Mouse (Mus musculus): ENCODE results near the gene Dnaja4. TPM values are rescaled to one million over a fixed set of nuclear protein-coding genes. Genes with fewer than 3 reads are reported as not detected.

Dnaja4 gene
- polyA plus RNA-seq, 1 experiment from 2014 or later = 3.4 TPM

DNA sequence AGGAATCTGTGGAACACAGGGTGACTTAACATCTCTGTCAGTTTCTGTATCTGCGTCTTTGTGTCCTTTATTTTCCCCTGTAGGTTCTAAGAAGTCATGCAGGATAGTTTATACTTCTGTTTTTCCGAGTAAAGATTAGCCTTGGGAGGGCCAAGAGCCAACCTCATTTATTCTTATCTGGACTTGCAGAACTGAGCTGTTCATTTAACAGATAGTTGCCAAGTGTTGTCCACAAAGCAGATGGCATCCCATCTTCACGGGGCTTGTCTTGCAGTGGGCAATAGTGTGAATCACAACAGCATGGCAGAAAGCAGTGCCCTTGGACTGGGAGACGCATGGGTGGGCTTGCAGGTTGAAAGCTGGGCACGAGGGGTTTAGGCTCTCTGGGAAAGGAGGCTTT lies 5.7 kb downstream of the Dnaja4 start:
- Histone ChIP-seq H3K27me3 (replicated peaks; ENCODE audit: control insufficient read depth, insufficient read depth, low read length) (no peaks in the 10 kb centered on the region; the same call in 1 of the 2 replicates), H3K27ac (ENCODE audit: low read depth, low read length) (no peak overlapping the region), H3K4me3 (ENCODE audit: low read depth, low read length) (no peak overlapping the region), H3K9ac (ENCODE audit: low read depth, low read length) (no peak overlapping the region), H3K4me1 (replicated peaks; ENCODE audit: control insufficient read depth, insufficient read depth, low read length) (no peaks in the 10 kb centered on the region), H3K36me3 (ENCODE audit: control insufficient read depth, insufficient read depth) (no peaks in the 10 kb centered on the region; the same call in 1 of the 2 replicates), H3K9me3 (ENCODE audit: control insufficient read depth) (no peaks in the 10 kb centered on the region), H3K4me2 (replicated peaks; ENCODE audit: low read depth) (no peak overlapping the region)
- ATAC-seq = no peak
- 67% methylated on average over 5 of the region's 5 CpGs for WGBS
- TF ChIP-seq CTCF (IDR thresholded peaks at IDR 0.05; ENCODE audit: low read depth) = no peak

DNA sequence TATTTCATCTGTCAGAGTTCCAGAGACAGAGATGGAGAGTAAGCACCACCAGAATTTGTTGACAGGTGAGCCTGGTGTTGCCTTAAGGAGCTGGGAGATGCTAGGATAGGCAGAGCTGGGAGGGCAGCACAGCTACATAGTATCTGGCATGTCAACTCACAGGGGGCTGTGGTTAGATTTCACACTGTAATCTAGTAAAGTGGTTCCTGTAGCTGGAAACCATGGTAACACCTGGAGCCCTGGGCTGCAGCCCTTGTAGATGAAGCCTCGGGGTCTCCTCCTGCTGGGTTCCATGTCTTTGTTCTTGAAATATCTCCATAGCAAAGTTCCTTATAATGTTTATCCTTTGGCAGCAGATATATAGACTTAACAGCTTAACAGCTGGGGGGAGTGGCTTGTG lies 6.9 kb downstream of the Dnaja4 start:
- Histone ChIP-seq H3K4me3 (ENCODE audit: low read depth, low read length) (no peak overlapping the region), H3K36me3 (ENCODE audit: control insufficient read depth, insufficient read depth) (no peaks in the 10 kb centered on the region; the same call in 1 of the 2 replicates), H3K9me3 (ENCODE audit: control insufficient read depth) (no peaks in the 10 kb centered on the region), H3K9ac (ENCODE audit: low read depth, low read length) (no peak overlapping the region), H3K27me3 (replicated peaks; ENCODE audit: control insufficient read depth, insufficient read depth, low read length) (no peaks in the 10 kb centered on the region; the same call in 1 of the 2 replicates), H3K4me2 (replicated peaks; ENCODE audit: low read depth) (no peak overlapping the region), H3K4me1 (replicated peaks; ENCODE audit: control insufficient read depth, insufficient read depth, low read length) (no peaks in the 10 kb centered on the region), H3K27ac (ENCODE audit: low read depth, low read length) (no peak overlapping the region)
- no peak for TF ChIP-seq CTCF (IDR thresholded peaks at IDR 0.05; ENCODE audit: low read depth)
- no peak for ATAC-seq
- WGBS = 22% methylated on average over 1 of the region's 1 CpGs

DNA sequence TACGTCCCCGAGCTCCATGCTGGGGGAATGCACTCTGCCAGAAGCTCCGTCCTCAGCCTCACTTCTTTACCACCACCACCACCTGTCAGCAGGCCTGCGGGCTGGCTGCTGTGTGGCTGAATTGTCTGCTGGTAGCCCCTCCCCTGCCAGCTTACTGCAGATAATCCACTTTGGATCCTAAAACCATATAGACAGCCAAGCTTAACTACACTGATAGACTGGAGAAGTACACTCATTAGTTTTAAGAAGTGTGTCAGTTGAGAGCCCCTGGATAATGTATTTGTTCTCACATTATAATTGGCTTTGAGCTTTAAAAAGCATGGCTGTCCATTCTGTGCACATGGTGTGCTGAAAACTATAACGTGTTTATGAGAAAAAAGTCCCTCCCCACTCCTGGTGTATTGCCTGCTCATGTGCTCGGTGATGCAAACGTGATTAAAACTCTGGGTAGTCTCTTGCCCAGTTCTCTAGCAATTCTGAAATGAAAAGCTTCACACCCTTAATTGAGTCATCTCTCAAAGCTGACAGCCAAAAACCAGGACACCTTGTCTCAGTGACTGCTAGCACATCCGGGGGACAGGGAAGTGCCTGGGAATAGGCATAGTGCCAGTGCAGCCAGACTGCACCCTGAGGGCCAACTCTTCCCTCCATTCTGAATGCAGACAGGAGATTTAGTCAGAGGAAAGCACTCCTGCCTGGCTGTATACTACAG lies 8.8 kb downstream of the Dnaja4 start:
- no peak overlapping the region for H3K4me3 ChIP-seq (ENCODE audit: low read depth, low read length)
- H3K9me3 ChIP-seq (ENCODE audit: control insufficient read depth) = no peaks in the 10 kb centered on the region
- WGBS = 71% methylated on average over 8 of the region's 8 CpGs
- ATAC-seq = no peak
- H3K36me3 ChIP-seq (ENCODE audit: control insufficient read depth, insufficient read depth) = no peaks in the 10 kb centered on the region; the same call in 1 of the 2 replicates
- no peak overlapping the region for H3K4me2 ChIP-seq (replicated peaks; ENCODE audit: low read depth)
- no peak for TF ChIP-seq CTCF (IDR thresholded peaks at IDR 0.05; ENCODE audit: low read depth)
- no peak overlapping the region for H3K9ac ChIP-seq (ENCODE audit: low read depth, low read length)
- no peak overlapping the region for H3K27ac ChIP-seq (ENCODE audit: low read depth, low read length)
- no peaks in the 10 kb centered on the region; the same call in 1 of the 2 replicates for H3K27me3 ChIP-seq (replicated peaks; ENCODE audit: control insufficient read depth, insufficient read depth, low read length)
- no peaks in the 10 kb centered on the region for H3K4me1 ChIP-seq (replicated peaks; ENCODE audit: control insufficient read depth, insufficient read depth, low read length)

DNA sequence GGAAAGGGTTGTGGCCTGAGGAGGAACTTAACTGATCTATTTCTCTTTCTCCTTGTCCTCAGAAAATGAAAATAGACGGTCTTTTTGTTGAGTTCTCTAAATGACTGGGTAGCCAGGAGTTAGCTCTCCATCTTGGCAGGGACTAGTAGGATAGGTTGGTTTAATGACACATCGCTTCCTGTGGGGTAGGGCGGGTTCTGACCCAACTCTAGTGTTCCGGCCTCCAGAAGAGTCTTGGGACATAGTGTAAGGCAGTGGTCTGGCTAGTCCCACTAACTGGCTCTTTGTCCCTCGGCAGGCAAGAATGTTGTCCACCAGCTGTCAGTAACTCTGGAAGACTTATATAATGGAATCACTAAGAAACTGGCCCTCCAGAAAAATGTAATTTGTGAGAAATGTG lies 9.4 kb downstream of the Dnaja4 start:
- 86% methylated on average over 5 of the region's 5 CpGs for WGBS
- H3K4me3 ChIP-seq (ENCODE audit: low read depth, low read length) = no peak overlapping the region
- H3K27me3 ChIP-seq (replicated peaks; ENCODE audit: control insufficient read depth, insufficient read depth, low read length) = no peaks in the 10 kb centered on the region
- no peak overlapping the region for H3K27ac ChIP-seq (ENCODE audit: low read depth, low read length)
- ATAC-seq = no peak
- no peaks in the 10 kb centered on the region for H3K9me3 ChIP-seq (ENCODE audit: control insufficient read depth)
- H3K4me1 ChIP-seq (replicated peaks; ENCODE audit: control insufficient read depth, insufficient read depth, low read length) = no peaks in the 10 kb centered on the region
- H3K9ac ChIP-seq (ENCODE audit: low read depth, low read length) = no peak overlapping the region
- no peak overlapping the region for H3K4me2 ChIP-seq (replicated peaks; ENCODE audit: low read depth)
- TF ChIP-seq CTCF (IDR thresholded peaks at IDR 0.05; ENCODE audit: low read depth) = no peak
- peaks cover 2% of the 10 kb centered on the region for H3K36me3 ChIP-seq (ENCODE audit: control insufficient read depth, insufficient read depth)

DNA sequence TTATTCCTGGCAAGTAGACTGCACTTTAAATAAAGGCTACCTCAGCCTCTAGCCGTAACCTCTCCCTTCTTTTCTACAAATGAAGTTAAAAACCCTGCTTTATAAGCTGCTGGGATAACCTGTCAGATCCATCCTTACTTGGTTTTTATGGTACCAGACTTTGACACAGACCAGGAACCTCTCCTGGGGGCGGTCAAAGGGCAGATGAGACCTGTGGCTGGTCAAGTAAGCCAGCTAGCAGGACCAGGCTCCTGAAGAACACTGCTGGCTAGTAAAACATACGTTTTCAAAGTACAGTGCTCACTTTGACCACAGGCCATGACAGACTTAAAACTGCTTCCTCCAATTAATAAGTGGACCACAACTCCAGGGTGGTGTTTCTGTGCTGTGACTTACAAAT lies 17.1 kb downstream of the Dnaja4 start:
- 71% methylated on average over 3 of the region's 3 CpGs for WGBS
- TF ChIP-seq CTCF (IDR thresholded peaks at IDR 0.05; ENCODE audit: low read depth) = no peak
- H3K9ac ChIP-seq (ENCODE audit: low read depth, low read length) = no peak overlapping the region
- H3K4me2 ChIP-seq (replicated peaks; ENCODE audit: low read depth) = no peak overlapping the region
- no peak overlapping the region; the same call in 1 of the 2 replicates for H3K27ac ChIP-seq (ENCODE audit: low read depth, low read length)
- no peaks in the 10 kb centered on the region for H3K4me1 ChIP-seq (replicated peaks; ENCODE audit: control insufficient read depth, insufficient read depth, low read length)
- ATAC-seq = no peak; the same call in 1 of the 2 replicates
- H3K4me3 ChIP-seq (ENCODE audit: low read depth, low read length) = no peak overlapping the region
- no peaks in the 10 kb centered on the region for H3K27me3 ChIP-seq (replicated peaks; ENCODE audit: control insufficient read depth, insufficient read depth, low read length)
- no peaks in the 10 kb centered on the region for H3K9me3 ChIP-seq (ENCODE audit: control insufficient read depth)
- peaks cover 57% of the 10 kb centered on the region for H3K36me3 ChIP-seq (ENCODE audit: control insufficient read depth, insufficient read depth)

DNA sequence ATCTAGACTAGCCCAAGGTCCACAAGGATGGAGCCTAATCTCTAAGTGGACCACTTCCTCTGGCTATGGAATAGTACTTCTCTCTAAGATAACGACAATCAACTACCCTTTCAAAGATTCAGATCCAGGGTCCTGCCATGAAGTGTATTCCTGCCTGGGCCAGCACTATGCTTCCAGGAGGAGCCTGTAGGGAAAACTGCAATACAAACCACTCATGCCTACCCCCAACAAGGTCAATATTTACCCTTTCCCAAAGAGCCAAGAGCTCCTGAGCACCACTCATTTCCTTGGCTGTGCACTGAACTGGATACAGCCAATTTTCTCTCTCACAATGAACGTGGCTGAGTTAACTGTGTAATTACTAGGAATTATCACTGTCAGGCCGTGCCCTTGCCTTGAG lies 18.9 kb downstream of the Dnaja4 start:
- Histone ChIP-seq H3K4me2 (replicated peaks; ENCODE audit: low read depth) (no peak overlapping the region), H3K36me3 (ENCODE audit: control insufficient read depth, insufficient read depth) (peaks cover 66% of the 10 kb centered on the region), H3K9ac (ENCODE audit: low read depth, low read length) (no peak overlapping the region), H3K27me3 (replicated peaks; ENCODE audit: control insufficient read depth, insufficient read depth, low read length) (no peaks in the 10 kb centered on the region), H3K4me3 (ENCODE audit: low read depth, low read length) (no peak overlapping the region), H3K27ac (ENCODE audit: low read depth, low read length) (no peak overlapping the region), H3K4me1 (replicated peaks; ENCODE audit: control insufficient read depth, insufficient read depth, low read length) (no peaks in the 10 kb centered on the region), H3K9me3 (ENCODE audit: control insufficient read depth) (no peaks in the 10 kb centered on the region)
- no peak for TF ChIP-seq CTCF (IDR thresholded peaks at IDR 0.05; ENCODE audit: low read depth)
- 68% methylated on average over 3 of the region's 3 CpGs for WGBS
- ATAC-seq = no peak
